Mouse (Mus musculus) duodenum, adult 2 months (tissue): ENCODE results near the gene Treh. TPM values are rescaled to one million over a fixed set of nuclear protein-coding genes. Genes with fewer than 3 reads are reported as not detected.

ENCODE experiments used
- polyA plus RNA-seq: library from polyadenylated mRNA; depleted of rRNA; stranded (reverse); fragments of >200 nt; gene quantifications from 2 replicates; pipeline ENCODE4 v1.2.3, GENCODE M21; 2012; ENCODE audit warnings: low replicate concordance; rRNA removed

Treh gene
- polyA plus RNA-seq = 162 and 448 TPM in 2 replicates

GRCm38 (mm10) chr9:44673005-44673404, at the start of gene Treh:
Treh (plus strand) TSS chr9:44673233.

GRCm38 (mm10) chr9:44734524-44735494, 61.8 kb downstream of the Treh start, which contains the start of gene Phldb1:
Phldb1 (minus strand) TSS chr9:44735198.

Other genes starting within 250 kb of the Treh start
- not detected in 2 replicates for gene Foxr1, start 232.1 kb upstream of the Treh start, polyA plus RNA-seq
- 0.22 and 0.28 TPM in 2 replicates for gene Upk2, start 218.3 kb upstream of the Treh start, polyA plus RNA-seq
- 29.3 and 33.5 TPM in 2 replicates for gene Bcl9l, start 190.4 kb upstream of the Treh start, polyA plus RNA-seq
- 0.46 and 1.6 TPM in 2 replicates for gene Cxcr5, start 111.4 kb upstream of the Treh start, polyA plus RNA-seq
- gene Ddx6, start 68.3 kb upstream of the Treh start, polyA plus RNA-seq = 3.0 and 3.7 TPM in 2 replicates
- gene Phldb1, start 62.0 kb downstream of the Treh start, polyA plus RNA-seq = 37.7 and 70.1 TPM in 2 replicates
- 23.4 and 24.5 TPM in 2 replicates for gene Arcn1, start 94.6 kb downstream of the Treh start, polyA plus RNA-seq
- 17.6 and 24.9 TPM in 2 replicates for gene Ift46, start 94.7 kb downstream of the Treh start, polyA plus RNA-seq
- gene Tmem25, start 126.1 kb downstream of the Treh start, polyA plus RNA-seq = 5.6 and 6.3 TPM in 2 replicates
- 10.9 and 18.2 TPM in 2 replicates for gene Ttc36, start 129.8 kb downstream of the Treh start, polyA plus RNA-seq
- 4.2 and 8.4 TPM in 2 replicates for gene Kmt2a, start 208.1 kb downstream of the Treh start, polyA plus RNA-seq
- 155 and 339 TPM in 2 replicates for gene Atp5l, start 247.5 kb downstream of the Treh start, polyA plus RNA-seq